Mouse (Mus musculus) midbrain, embryonic 16.5 days (tissue): ENCODE results near the gene Tob1. TPM values are rescaled to one million over a fixed set of nuclear protein-coding genes. Genes with fewer than 3 reads are reported as not detected.

Source experiments
- ATAC-seq: fragments of 200-750 bp; cut with Nextera tagmentation; 2 replicates; pipeline ENCODE4 v1.8.0; 2017; ENCODE audit warnings: moderate TSS enrichment
- H3K27ac ChIP-seq: fragments of 300-500 bp; sonication (generic); 2 replicates; pipeline ENCODE4 v1.5.1; 2014; ENCODE audit warnings: mild to moderate bottlenecking, low read length, mixed read lengths
- H3K27me3 ChIP-seq: fragments of 300-500 bp; sonication (generic); 2 replicates; pipeline ENCODE4 v1.6.1; 2014; ENCODE audit warnings: low read depth, low read length, mixed read lengths; ENCODE audit not compliant: control insufficient read depth, insufficient read depth
- H3K36me3 ChIP-seq: fragments of 300-500 bp; sonication (generic); 2 replicates; pipeline ENCODE4 v1.6.1; 2014; ENCODE audit warnings: mild to moderate bottlenecking, low read length, moderate library complexity, mixed read lengths; ENCODE audit not compliant: control insufficient read depth, insufficient read depth
- H3K4me1 ChIP-seq: fragments of 300-500 bp; sonication (generic); 2 replicates; pipeline ENCODE4 v1.6.1; 2014; ENCODE audit warnings: mild to moderate bottlenecking, low read length, mixed read lengths; ENCODE audit not compliant: control insufficient read depth, insufficient read depth
- H3K4me2 ChIP-seq: fragments of 300-500 bp; sonication (generic); 2 replicates; pipeline ENCODE4 v1.6.1; 2014; ENCODE audit warnings: mild to moderate bottlenecking, low read length, mixed read lengths
- H3K4me3 ChIP-seq: fragments of 300-500 bp; sonication (generic); 2 replicates; pipeline ENCODE4 v1.5.1; 2014; ENCODE audit warnings: low read depth, mild to moderate bottlenecking, low read length, moderate library complexity, mixed read lengths
- H3K9ac ChIP-seq: fragments of 300-500 bp; sonication (generic); 2 replicates; pipeline ENCODE4 v1.6.1; 2014; ENCODE audit warnings: low read depth, low read length, mixed read lengths
- H3K9me3 ChIP-seq: fragments of 300-500 bp; sonication (generic); replicated peaks from 2 replicates; pipeline ENCODE4 v1.6.1; 2014; ENCODE audit warnings: mild to moderate bottlenecking, low read length, mixed read lengths; ENCODE audit not compliant: control insufficient read depth, poor library complexity, severe bottlenecking
- WGBS: fragments of 180-500 bp; shearing (Covaris S2); extraction: QIAGEN DNeasy Blood & Tissue Kit; methylation state at CpG from one replicate; pipeline ENCODE4 v1.1.7; 2014; 5-methylcytosine and 5-hydroxymethylcytosine counted together
- polyA plus RNA-seq: library from polyadenylated mRNA; unstranded; fragments of >200 nt; fragmentation: Nextera tagmentation; extraction: Ambion mirVana; gene quantifications from 2 replicates; pipeline ENCODE4 v1.2.1, GENCODE M21; 2015

The Tob1 gene
- polyA plus RNA-seq, 1 experiment from 2014 or later, result 28.1 TPM

DNA sequence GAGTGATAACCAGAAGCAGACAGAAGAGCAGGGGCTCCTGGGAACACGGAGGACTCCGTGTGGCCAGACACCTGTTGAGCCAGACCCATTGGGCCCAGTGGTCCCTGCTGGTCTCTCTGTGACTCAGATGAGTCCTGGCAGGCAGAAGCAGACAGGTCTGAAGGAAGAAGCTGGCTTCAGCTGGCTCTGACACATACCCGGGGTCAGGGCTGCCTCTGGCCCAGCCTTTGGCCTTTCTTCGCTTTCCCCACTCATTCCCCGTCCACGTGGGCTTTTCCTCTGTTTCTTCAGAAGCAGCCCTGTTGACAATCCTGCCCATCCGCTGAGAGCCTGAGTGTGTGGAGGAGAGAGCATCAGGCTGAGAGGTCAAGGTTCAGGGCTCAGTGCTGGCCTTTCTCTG, 36.0 kb upstream of the Tob1 start:
- H3K27ac ChIP-seq, result no peak overlapping the region
- no peak overlapping the region for H3K4me3 ChIP-seq
- H3K4me1 ChIP-seq, result no peaks in the 10 kb centered on the region
- no peaks in the 10 kb centered on the region for H3K27me3 ChIP-seq
- 68% methylated on average over 7 of the region's 7 CpGs for WGBS
- no peak overlapping the region for H3K9ac ChIP-seq
- H3K9me3 ChIP-seq, result no peaks in the 10 kb centered on the region
- no peak for ATAC-seq
- H3K4me2 ChIP-seq, result no peak overlapping the region
- H3K36me3 ChIP-seq, result no peaks in the 10 kb centered on the region

DNA sequence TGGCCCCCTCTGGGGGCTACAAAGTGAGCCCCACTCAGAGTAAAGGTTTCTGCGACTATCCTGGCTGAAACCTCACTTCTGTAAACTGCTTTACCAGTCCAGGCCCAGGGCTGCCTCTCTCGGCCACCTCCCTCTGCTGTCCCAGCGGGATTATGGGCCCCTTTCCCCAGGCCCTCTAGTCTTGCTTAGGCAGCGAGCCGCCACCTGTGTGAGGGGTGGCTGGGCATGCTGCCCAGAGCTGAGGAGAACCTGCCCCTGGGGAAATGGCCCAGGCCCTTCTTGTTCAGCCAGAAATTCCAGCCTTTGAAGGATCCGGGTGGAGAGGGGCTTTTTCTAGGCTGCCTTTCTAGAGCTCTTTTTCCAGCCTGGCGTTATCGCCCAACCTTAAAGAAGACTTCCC, 35.6 kb upstream of the Tob1 start:
- Histone ChIP-seq H3K4me1 (no peaks in the 10 kb centered on the region), H3K9me3 (no peaks in the 10 kb centered on the region), H3K27ac (no peak overlapping the region), H3K27me3 (no peaks in the 10 kb centered on the region), H3K9ac (no peak overlapping the region), H3K36me3 (no peaks in the 10 kb centered on the region), H3K4me3 (no peak overlapping the region), H3K4me2 (no peak overlapping the region)
- WGBS, result 43% methylated on average over 8 of the region's 8 CpGs
- ATAC-seq, result peak; percentile 25; the same call in 1 of the 2 replicates

DNA sequence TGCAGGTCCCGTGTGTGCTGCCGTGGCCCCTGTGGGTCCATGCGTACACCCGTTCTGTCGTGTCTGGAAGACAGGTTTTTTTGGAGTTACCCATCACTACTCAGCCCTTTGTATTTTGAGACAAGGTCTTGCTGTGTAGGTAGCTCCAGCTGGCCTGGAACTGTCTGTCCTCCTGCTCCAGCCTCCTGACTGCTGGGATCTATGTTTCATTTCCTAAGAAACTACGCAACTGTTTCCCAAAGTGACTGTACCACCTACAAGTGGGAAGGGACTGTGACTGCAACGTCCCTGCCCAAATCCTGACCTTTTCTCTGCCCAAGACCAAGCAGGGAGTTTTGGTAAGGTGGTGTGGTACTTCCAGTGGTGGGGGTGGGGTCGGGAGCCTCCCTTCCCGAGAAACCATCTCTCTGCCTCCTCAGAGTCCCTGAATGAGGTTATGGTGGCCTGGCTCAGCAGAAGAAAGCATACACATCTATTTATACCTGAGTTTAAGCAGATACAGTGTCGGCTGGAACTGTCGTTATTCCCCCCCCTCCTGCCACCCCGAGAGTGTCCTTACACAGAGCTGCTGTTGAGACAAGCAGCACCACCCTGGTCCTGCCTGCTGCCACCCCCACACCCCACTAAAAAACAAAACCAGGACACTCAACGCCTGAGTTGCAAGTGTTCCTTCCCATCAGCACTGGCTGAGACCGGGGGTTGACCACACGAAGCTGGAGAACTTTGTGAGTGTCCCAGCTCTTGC, 33.2 kb upstream of the Tob1 start:
- no peaks in the 10 kb centered on the region for H3K27me3 ChIP-seq
- no peak overlapping the region for H3K27ac ChIP-seq
- ATAC-seq, result no peak
- WGBS, result 80% methylated on average over 15 of the region's 15 CpGs
- no peaks in the 10 kb centered on the region for H3K4me1 ChIP-seq
- H3K9me3 ChIP-seq, result no peaks in the 10 kb centered on the region
- no peak overlapping the region for H3K4me2 ChIP-seq
- H3K36me3 ChIP-seq, result no peaks in the 10 kb centered on the region
- no peak overlapping the region for H3K9ac ChIP-seq
- H3K4me3 ChIP-seq, result no peak overlapping the region

DNA sequence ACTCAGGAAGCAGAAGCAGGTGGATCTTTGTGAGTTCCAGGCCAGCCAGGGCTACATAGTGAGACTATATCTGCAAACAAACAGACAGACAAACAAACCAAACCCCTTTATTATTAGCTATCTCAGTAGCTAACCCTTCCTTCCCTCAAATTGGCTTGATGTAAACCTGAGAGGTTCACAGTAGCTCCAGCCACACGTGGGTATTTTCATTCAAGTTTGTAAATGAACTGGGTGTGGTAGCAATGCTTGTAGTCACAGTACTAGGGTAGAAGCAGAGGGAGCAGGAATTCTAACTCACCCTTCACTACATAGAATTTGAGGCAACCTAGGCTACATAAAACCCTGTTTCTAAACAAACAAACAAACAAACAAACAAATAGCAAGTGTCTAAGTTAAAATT, 31.5 kb upstream of the Tob1 start:
- Histone ChIP-seq H3K27ac (no peak overlapping the region), H3K36me3 (no peaks in the 10 kb centered on the region), H3K9ac (no peak overlapping the region), H3K9me3 (no peaks in the 10 kb centered on the region), H3K4me3 (no peak overlapping the region), H3K4me1 (no peaks in the 10 kb centered on the region), H3K27me3 (no peaks in the 10 kb centered on the region), H3K4me2 (no peak overlapping the region)
- no peak for ATAC-seq
- WGBS, result 15% methylated on average over 1 of the region's 1 CpGs

- H3K27me3 ChIP-seq, result no peaks in the 10 kb centered on the region
- no peak overlapping the region for H3K9ac ChIP-seq
- no peak overlapping the region for H3K4me2 ChIP-seq
- no peak overlapping the region for H3K27ac ChIP-seq
- no peaks in the 10 kb centered on the region for H3K9me3 ChIP-seq
- no peaks in the 10 kb centered on the region for H3K4me1 ChIP-seq
- no peak for ATAC-seq
- H3K36me3 ChIP-seq, result no peaks in the 10 kb centered on the region
- 76% methylated on average over 4 of the region's 4 CpGs for WGBS
- H3K4me3 ChIP-seq, result no peak overlapping the region
Observed at GRCm38 (mm10) chr11:94180194-94180593, 31.1 kb upstream of the Tob1 start.

DNA sequence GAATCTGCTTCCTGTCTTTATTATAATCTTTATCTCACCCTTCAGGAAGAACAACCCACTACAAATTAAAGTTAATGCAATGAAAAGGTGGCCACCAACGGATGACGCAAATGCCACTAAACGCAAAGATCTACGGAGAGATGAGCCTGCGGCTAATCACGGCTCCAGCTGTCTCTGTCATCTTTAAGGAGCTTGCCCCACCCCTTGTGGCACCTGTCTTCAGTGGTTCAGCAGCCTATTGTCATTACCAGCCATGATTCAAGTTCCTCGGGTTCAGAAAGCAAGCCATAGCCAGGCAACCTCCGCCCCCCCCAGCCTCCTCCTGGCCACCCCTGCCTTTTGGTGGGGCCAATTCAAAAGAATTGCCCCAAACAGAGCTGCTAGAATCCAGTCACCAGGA, 29.6 kb upstream of the Tob1 start:
- H3K36me3 ChIP-seq, result no peaks in the 10 kb centered on the region
- WGBS, result 95% methylated on average over 8 of the region's 8 CpGs
- H3K9me3 ChIP-seq, result no peaks in the 10 kb centered on the region
- no peaks in the 10 kb centered on the region for H3K27me3 ChIP-seq
- no peak overlapping the region for H3K27ac ChIP-seq
- no peak overlapping the region for H3K4me2 ChIP-seq
- H3K9ac ChIP-seq, result no peak overlapping the region
- H3K4me3 ChIP-seq, result no peak overlapping the region
- ATAC-seq, result no peak
- H3K4me1 ChIP-seq, result no peaks in the 10 kb centered on the region

DNA sequence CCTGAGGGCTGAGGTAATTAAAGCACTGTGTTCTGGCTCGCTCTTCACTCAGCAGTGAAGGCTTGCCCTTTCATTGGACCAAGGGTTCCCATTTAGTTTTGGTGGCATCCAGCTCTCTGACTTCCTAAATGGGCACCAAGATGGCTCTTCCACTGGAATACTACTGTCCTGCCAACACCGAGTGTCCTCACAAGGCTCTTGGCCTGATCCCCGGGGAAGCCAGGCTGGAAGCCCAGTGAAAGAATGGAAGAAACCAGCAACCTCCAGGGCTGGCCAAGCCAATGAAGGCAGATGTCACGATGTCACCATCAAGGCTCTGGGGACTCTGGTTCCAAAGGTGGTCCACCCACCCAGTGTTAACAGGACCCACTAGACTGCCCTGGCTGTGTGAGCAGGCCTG, 28.5 kb upstream of the Tob1 start:
- Histone ChIP-seq H3K4me3 (no peak overlapping the region), H3K9ac (no peak overlapping the region), H3K9me3 (no peaks in the 10 kb centered on the region), H3K27me3 (no peaks in the 10 kb centered on the region), H3K4me2 (no peak overlapping the region), H3K36me3 (no peaks in the 10 kb centered on the region), H3K4me1 (no peaks in the 10 kb centered on the region), H3K27ac (no peak overlapping the region)
- no peak for ATAC-seq
- 88% methylated on average over 4 of the region's 4 CpGs for WGBS

DNA sequence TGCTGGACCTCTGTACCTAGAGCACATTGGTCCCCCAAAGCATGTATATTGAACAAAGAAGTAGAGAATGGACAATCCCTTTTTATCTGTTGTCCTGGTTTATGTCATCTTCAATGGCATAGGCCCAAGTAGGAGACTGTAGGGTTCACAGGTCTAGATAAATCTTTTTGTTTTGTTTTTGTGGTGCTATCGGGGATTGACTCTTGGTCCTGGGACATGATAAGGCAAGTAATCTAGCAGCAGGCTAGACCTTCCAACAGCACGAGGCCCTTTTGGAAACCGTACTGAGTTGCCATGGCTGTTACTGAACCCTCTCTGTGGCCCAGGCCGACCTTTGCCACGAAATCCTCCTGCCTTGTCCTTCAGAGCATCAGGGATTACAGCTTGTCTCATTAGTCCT, 28.1 kb upstream of the Tob1 start:
- no peak overlapping the region for H3K4me2 ChIP-seq
- no peak overlapping the region for H3K4me3 ChIP-seq
- H3K9me3 ChIP-seq, result no peaks in the 10 kb centered on the region
- WGBS, result 82% methylated on average over 5 of the region's 5 CpGs
- H3K27me3 ChIP-seq, result no peaks in the 10 kb centered on the region
- no peak overlapping the region for H3K27ac ChIP-seq
- no peak for ATAC-seq
- H3K4me1 ChIP-seq, result no peaks in the 10 kb centered on the region
- H3K9ac ChIP-seq, result no peak overlapping the region
- no peaks in the 10 kb centered on the region for H3K36me3 ChIP-seq

- Histone ChIP-seq H3K4me3 (no peak overlapping the region), H3K27me3 (no peaks in the 10 kb centered on the region), H3K4me2 (no peak overlapping the region), H3K4me1 (no peaks in the 10 kb centered on the region), H3K27ac (no peak overlapping the region), H3K36me3 (no peaks in the 10 kb centered on the region), H3K9ac (no peak overlapping the region), H3K9me3 (no peaks in the 10 kb centered on the region)
- ATAC-seq, result no peak
- 81% methylated on average over 2 of the region's 2 CpGs for WGBS
Observed at GRCm38 (mm10) chr11:94183671-94184070, 27.6 kb upstream of the Tob1 start.
